Mouse (Mus musculus) erythroblast, embryonic 14.5 days (primary cell): ENCODE data around the gene Lman2l.

Experiments used
- GATA1 ChIP-seq: IDR thresholded peaks from 2 replicates; pipeline ENCODE4 v1.6.1; 2012; ENCODE audit warnings: low read length, inconsistent platforms, mixed read lengths
- TAL1 ChIP-seq: IDR thresholded peaks from 3 replicates; pipeline ENCODE4 v1.6.1; 2012; ENCODE audit warnings: low read length, inconsistent platforms, mixed read lengths

- TF ChIP-seq GATA1 (no peak), TAL1 (no peak)
These were observed 42.0 kb upstream of the Lman2l start for GRCm38 (mm10) chr1:36487111-36487510.
